20 mouse cellular contexts compared by ENCODE assay signal in the genomic region with DNA sequence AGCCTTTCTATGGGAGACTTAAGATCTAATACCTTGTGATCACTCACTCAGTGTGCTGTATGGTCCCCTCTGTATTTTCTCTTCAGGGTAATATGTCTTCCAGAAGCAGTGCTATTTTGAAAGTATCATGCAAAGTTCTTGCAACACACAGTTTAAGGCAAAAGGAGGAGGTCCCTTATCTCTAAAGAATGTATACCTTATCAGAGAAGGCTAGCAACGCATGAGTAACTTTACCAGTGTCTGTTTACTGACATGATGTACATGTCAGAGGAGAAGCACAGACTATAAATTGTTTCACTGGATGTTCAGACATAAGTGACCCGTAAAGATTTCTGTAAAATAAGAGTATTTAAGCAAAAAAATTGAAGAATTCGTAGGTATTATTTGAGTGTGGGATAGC.
"Had no signal": no experiment of that assay in that cellular context is flagged by ENCODE, and none has a peak within 500 bp of the region (broad histone marks: within the 10 kb centered on the region; RNA-seq: fewer than 3 reads in every experiment).

No protein-coding gene starts in this region.

- H3K9me3 ChIP-seq: kidney, embryonic 15.5 days; limb, embryonic 12.5 days; limb, embryonic 15.5 days; midbrain, embryonic 12.5 days; midbrain, embryonic 15.5 days; neural tube, embryonic 13.5 days; stomach, embryonic 15.5 days had no signal

- H3K27me3 ChIP-seq: kidney, embryonic 15.5 days; limb, embryonic 12.5 days; limb, embryonic 15.5 days; midbrain, embryonic 12.5 days; midbrain, embryonic 15.5 days; neural tube, embryonic 13.5 days; stomach, embryonic 15.5 days had no signal

- ATAC-seq: intestine, postnatal 0 days; midbrain, embryonic 15.5 days had no signal

- H3K4me3 ChIP-seq: kidney, embryonic 15.5 days; limb, embryonic 12.5 days; limb, embryonic 15.5 days; midbrain, embryonic 12.5 days; midbrain, embryonic 15.5 days; myocyte; neural tube, embryonic 13.5 days; stomach, embryonic 15.5 days had no signal

- DNase-seq: kidney, adult 2 months; kidney, postnatal 10 days; kidney, postnatal 36 days; left cerebral cortex, postnatal 4 days; lung, adult 2 months; lung, postnatal 14 days; lung, postnatal 4 days; retina, postnatal 1 day; right cerebral cortex, postnatal 25 days; spleen, adult 18-20 months; thymus, postnatal 25 days had no signal

- H3K9ac ChIP-seq: kidney, embryonic 15.5 days; limb, embryonic 12.5 days; limb, embryonic 15.5 days; midbrain, embryonic 12.5 days; midbrain, embryonic 15.5 days; neural tube, embryonic 13.5 days; stomach, embryonic 15.5 days had no signal

- H3K27ac ChIP-seq: kidney, embryonic 15.5 days; limb, embryonic 12.5 days; limb, embryonic 15.5 days; midbrain, embryonic 12.5 days; midbrain, embryonic 15.5 days; neural tube, embryonic 13.5 days; stomach, embryonic 15.5 days had no signal

- H3K4me2 ChIP-seq: kidney, embryonic 15.5 days; limb, embryonic 12.5 days; limb, embryonic 15.5 days; midbrain, embryonic 12.5 days; midbrain, embryonic 15.5 days; neural tube, embryonic 13.5 days; stomach, embryonic 15.5 days had no signal

- H3K36me3 ChIP-seq: midbrain, embryonic 12.5 days; midbrain, embryonic 15.5 days; neural tube, embryonic 13.5 days had no signal

- H3K4me1 ChIP-seq: kidney, embryonic 15.5 days; limb, embryonic 12.5 days; limb, embryonic 15.5 days; midbrain, embryonic 12.5 days; midbrain, embryonic 15.5 days; neural tube, embryonic 13.5 days; stomach, embryonic 15.5 days had no signal
